Mouse (Mus musculus) liver, adult 2 months (tissue): Measurements from ENCODE around the gene Gal.

Source experiments
- CTCF ChIP-seq: fragments of 200-500 bp; IDR thresholded peaks from 2 replicates; pipeline ENCODE4 v1.5.1; 2011; ENCODE audit warnings: low read depth, low read length, control low read depth
- POLR2A ChIP-seq: fragments of 200-500 bp; IDR thresholded peaks from 2 replicates; pipeline ENCODE4 v1.6.1; 2011; ENCODE audit warnings: low read length, control low read depth; ENCODE audit not compliant: insufficient read depth; ENCODE audit errors: extremely low read depth

DNA sequence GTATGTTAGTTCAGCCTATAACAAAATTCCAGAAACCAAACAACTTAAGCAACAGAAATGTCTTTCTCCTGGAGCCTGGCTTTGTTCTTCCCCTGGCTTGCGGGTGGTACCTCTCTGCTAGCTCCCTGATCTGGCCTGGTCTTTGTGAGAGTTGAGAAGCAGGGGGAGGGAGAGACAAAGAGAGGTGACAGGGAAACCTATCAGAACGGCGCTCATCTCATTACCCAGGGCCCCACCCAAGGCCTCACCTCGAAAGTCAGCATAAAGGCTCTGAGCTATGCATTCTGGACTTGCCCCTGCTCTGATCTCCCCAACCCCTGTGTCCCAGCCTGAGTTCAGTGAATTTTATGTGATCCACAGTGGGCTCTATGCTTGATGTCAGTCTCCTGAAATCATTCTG lies 20.3 kb upstream of the Gal start:
- TF ChIP-seq CTCF (no peak), POLR2A (no peak)
